Mouse (Mus musculus): ENCODE measurements around the gene Ooep. TPM values are rescaled to one million over a fixed set of nuclear protein-coding genes. Genes with fewer than 3 reads are reported as not detected.
A peak's percentile ranks its signal among the peaks of the same experiment; 100 is the strongest.
"Not testable (repeated sequence)": the region's sequence is repeated elsewhere in the genome, so short reads cannot be mapped to it uniquely, and the experiment has no call there.

Gene Ooep
- polyA plus RNA-seq, 1 experiment from 2014 or later: not detected

- no peak for TF ChIP-seq CTCF (IDR thresholded peaks at IDR 0.05)
- no peak for ATAC-seq
- no peak for DNase-seq (ENCODE audit: low read depth, low spot score)
- H3K27me3 ChIP-seq: no peaks in the 10 kb centered on the region
- in situ Hi-C loops (cut with MboI; ENCODE audit: low pct_unique_long_range_greater_than_20kb): loop anchor here (25.0 kb wide), 1 partner anchor 182 kb away; no protein-coding TSS in a partner anchor
- CTCF ChIA-PET: no interaction called here
- POLR2A ChIA-PET: interaction anchor here (0.7 kb wide), 1 partner anchor 210 kb away, joined by 3 read pairs; no protein-coding TSS in a partner anchor
These were observed 23.6 kb downstream of the Ooep start for GRCm38 (mm10) chr9:78354665-78355578.

GRCm38 (mm10) chr9:78351504-78352220, 26.9 kb downstream of the Ooep start:
- TF ChIP-seq CTCF (IDR thresholded peaks at IDR 0.05): no peak
- ChIA-PET CTCF (no interaction called here), POLR2A (no interaction called here)
- DNase-seq (ENCODE audit: low read depth, low spot score) (no peak), ATAC-seq (no peak)
- in situ Hi-C loops (cut with MboI; ENCODE audit: low pct_unique_long_range_greater_than_20kb): loop anchor here (25.0 kb wide), 1 partner anchor 186 kb away; no protein-coding TSS in a partner anchor
- no peaks in the 10 kb centered on the region for H3K27me3 ChIP-seq

- CTCF ChIA-PET; ATAC-seq; H3K27me3 ChIP-seq; DNase-seq (ENCODE audit: low read depth, low spot score); POLR2A ChIA-PET: not testable (repeated sequence)
- in situ Hi-C loops (cut with MboI; ENCODE audit: low pct_unique_long_range_greater_than_20kb): loop anchor here (25.0 kb wide), 1 partner anchor 187 kb away; no protein-coding TSS in a partner anchor
These were observed 28.5 kb downstream of the Ooep start for GRCm38 (mm10) chr9:78350007-78350406.

GRCm38 (mm10) chr9:78349141-78349540, 29.4 kb downstream of the Ooep start:
- H3K27me3 ChIP-seq; ATAC-seq; in situ Hi-C loops (cut with MboI; ENCODE audit: low pct_unique_long_range_greater_than_20kb); DNase-seq (ENCODE audit: low read depth, low spot score); POLR2A ChIA-PET: not testable (repeated sequence)
- CTCF ChIA-PET: interaction anchor here (0.7 to 1.2 kb wide), 2 partner anchors 9 kb away, joined by 3 read pairs; no protein-coding TSS in a partner anchor

GRCm38 (mm10) chr9:78348206-78349004, 30.1 kb downstream of the Ooep start:
- H3K27me3 ChIP-seq; in situ Hi-C loops (cut with MboI; ENCODE audit: low pct_unique_long_range_greater_than_20kb); POLR2A ChIA-PET: not testable (repeated sequence)
- DNase-seq (ENCODE audit: low read depth, low spot score) (peak; percentile 54), ATAC-seq (peak; percentile 73)
- CTCF ChIA-PET: interaction anchor here (0.7 to 1.2 kb wide), 3 partner anchors 8 to 9 kb away, joined by 3 read pairs; no protein-coding TSS in a partner anchor

GRCm38 (mm10) chr9:78347004-78347403, 31.5 kb downstream of the Ooep start:
- no peaks in the 10 kb centered on the region for H3K27me3 ChIP-seq
- ATAC-seq (no peak), DNase-seq (ENCODE audit: low read depth, low spot score) (no peak)
- ChIA-PET CTCF (no interaction called here), POLR2A (no interaction called here)
- in situ Hi-C loops (cut with MboI; ENCODE audit: low pct_unique_long_range_greater_than_20kb): no loop called here
- no peak for TF ChIP-seq CTCF (IDR thresholded peaks at IDR 0.05)

GRCm38 (mm10) chr9:78345235-78345634, 33.3 kb downstream of the Ooep start:
- in situ Hi-C loops (cut with MboI; ENCODE audit: low pct_unique_long_range_greater_than_20kb); CTCF ChIA-PET; ATAC-seq; DNase-seq (ENCODE audit: low read depth, low spot score); H3K27me3 ChIP-seq: not testable (repeated sequence)
- POLR2A ChIA-PET: interaction anchor here (0.7 kb wide), 1 partner anchor 511 kb away, joined by 4 read pairs; no protein-coding TSS in a partner anchor

- DNase-seq (ENCODE audit: low read depth, low spot score); in situ Hi-C loops (cut with MboI; ENCODE audit: low pct_unique_long_range_greater_than_20kb); POLR2A ChIA-PET; H3K27me3 ChIP-seq: not testable (repeated sequence)
- CTCF ChIA-PET: interaction anchor here (1.0 kb wide), 1 partner anchor 16 kb away, joined by 3 read pairs; no protein-coding TSS in a partner anchor
- peak; percentile 51 for ATAC-seq
These were observed 35.5 kb downstream of the Ooep start for GRCm38 (mm10) chr9:78343055-78343454.

GRCm38 (mm10) chr9:78342494-78342893, 36.0 kb downstream of the Ooep start:
- ATAC-seq; DNase-seq (ENCODE audit: low read depth, low spot score); H3K27me3 ChIP-seq; in situ Hi-C loops (cut with MboI; ENCODE audit: low pct_unique_long_range_greater_than_20kb); POLR2A ChIA-PET: not testable (repeated sequence)
- CTCF ChIA-PET: interaction anchor here (1.0 kb wide), 1 partner anchor 16 kb away, joined by 3 read pairs; no protein-coding TSS in a partner anchor

- TF ChIP-seq CTCF (IDR thresholded peaks at IDR 0.05): peak; percentile 72
- ATAC-seq; DNase-seq (ENCODE audit: low read depth, low spot score); H3K27me3 ChIP-seq; POLR2A ChIA-PET; in situ Hi-C loops (cut with MboI; ENCODE audit: low pct_unique_long_range_greater_than_20kb): not testable (repeated sequence)
- CTCF ChIA-PET: interaction anchor here (1.3 kb wide), 1 partner anchor 8 kb away, joined by 3 read pairs; no protein-coding TSS in a partner anchor
These were observed 38.2 kb downstream of the Ooep start for GRCm38 (mm10) chr9:78340324-78340723.

- DNase-seq (ENCODE audit: low read depth, low spot score); in situ Hi-C loops (cut with MboI; ENCODE audit: low pct_unique_long_range_greater_than_20kb); H3K27me3 ChIP-seq; POLR2A ChIA-PET; CTCF ChIA-PET; ATAC-seq: not testable (repeated sequence)
These were observed 41.5 kb downstream of the Ooep start for GRCm38 (mm10) chr9:78337050-78337449.

- in situ Hi-C loops (cut with MboI; ENCODE audit: low pct_unique_long_range_greater_than_20kb): loop anchor here (10.0 kb wide), 1 partner anchor 58 kb away; no protein-coding TSS in a partner anchor
- CTCF ChIA-PET; H3K27me3 ChIP-seq; POLR2A ChIA-PET; ATAC-seq; DNase-seq (ENCODE audit: low read depth, low spot score): not testable (repeated sequence)
These were observed 51.2 kb downstream of the Ooep start, which contains the start of gene Omt2b for GRCm38 (mm10) chr9:78327289-78327688. Omt2b (plus strand) TSS chr9:78327589.
